In genomic region chr3:52603244-52603704, GRCm38 (mm10) we compare ENCODE assay signal across 8 mouse cellular contexts.
DNase-seq lines count a peak whose midpoint lies in the region; ATAC-seq lines count a peak whose summit lies in the region.

No protein-coding gene starts in this region.

- no peak overlapping the region for H3K4me2 ChIP-seq in lung, embryonic 16.5 days (ENCODE audit: low read depth, low read length)
- no peak overlapping the region for H3K4me2 ChIP-seq in midbrain, embryonic 16.5 days (ENCODE audit: low read length)
- no peak overlapping the region for H3K4me2 ChIP-seq in forebrain, embryonic 14.5 days (ENCODE audit: low read length)

- H3K27me3 ChIP-seq in lung, embryonic 16.5 days (ENCODE audit: control insufficient read depth, insufficient read depth, low read depth, low read length) = no peaks in the 10 kb centered on the region
- no peaks in the 10 kb centered on the region for H3K27me3 ChIP-seq in midbrain, embryonic 16.5 days (ENCODE audit: control insufficient read depth, insufficient read depth, low read depth, low read length)
- H3K27me3 ChIP-seq in forebrain, embryonic 14.5 days (replicated peaks; ENCODE audit: control insufficient read depth, insufficient read depth, low read length) = no peaks in the 10 kb centered on the region

- ATAC-seq in lung, embryonic 16.5 days (ENCODE audit: low read depth) = peak; percentile 88
- no peak for ATAC-seq in midbrain, embryonic 16.5 days
- no peak for ATAC-seq in forebrain, embryonic 14.5 days

- no peak overlapping the region for H3K4me3 ChIP-seq in brown adipose tissue, adult 24 weeks (ENCODE audit: insufficient read depth, low read depth, low read length)
- no peak overlapping the region for H3K4me3 ChIP-seq in lung, embryonic 16.5 days (ENCODE audit: low read length)
- no peak overlapping the region for H3K4me3 ChIP-seq in midbrain, embryonic 16.5 days (ENCODE audit: low read depth, low read length)
- no peak overlapping the region for H3K4me3 ChIP-seq in forebrain, embryonic 14.5 days (ENCODE audit: low read depth, low read length)

- no peak overlapping the region for H3K9ac ChIP-seq in lung, embryonic 16.5 days (ENCODE audit: low read length)
- H3K9ac ChIP-seq in midbrain, embryonic 16.5 days (ENCODE audit: low read depth, low read length) = no peak overlapping the region
- H3K9ac ChIP-seq in forebrain, embryonic 14.5 days (ENCODE audit: low read length) = no peak overlapping the region

- no peaks in the 10 kb centered on the region for H3K36me3 ChIP-seq in lung, embryonic 16.5 days (ENCODE audit: control insufficient read depth, insufficient read depth, low read length)
- no peaks in the 10 kb centered on the region for H3K36me3 ChIP-seq in midbrain, embryonic 16.5 days (ENCODE audit: control insufficient read depth, insufficient read depth, low read length)
- no peaks in the 10 kb centered on the region for H3K36me3 ChIP-seq in forebrain, embryonic 14.5 days (ENCODE audit: control insufficient read depth, insufficient read depth, low read length)

- peaks cover 11% of the 10 kb centered on the region for H3K4me1 ChIP-seq in brown adipose tissue, adult 24 weeks (ENCODE audit: control insufficient read depth, insufficient read depth, insufficient read length, low read length)
- no peaks in the 10 kb centered on the region for H3K4me1 ChIP-seq in lung, embryonic 16.5 days (replicated peaks; ENCODE audit: control insufficient read depth, insufficient read depth, low read length)
- no peaks in the 10 kb centered on the region; the same call in 1 of the 2 replicates for H3K4me1 ChIP-seq in midbrain, embryonic 16.5 days (ENCODE audit: control insufficient read depth, insufficient read depth, low read length)
- H3K4me1 ChIP-seq in forebrain, embryonic 14.5 days (ENCODE audit: control insufficient read depth, insufficient read depth, low read length) = peaks cover 9% of the 10 kb centered on the region

- peak overlapping the region; percentile 48 for H3K27ac ChIP-seq in brown adipose tissue, adult 24 weeks (replicated peaks; ENCODE audit: low read depth, low read length)
- H3K27ac ChIP-seq in lung, embryonic 16.5 days (ENCODE audit: low read length) = no peak overlapping the region
- H3K27ac ChIP-seq in midbrain, embryonic 16.5 days (ENCODE audit: low read length) = no peak overlapping the region
- H3K27ac ChIP-seq in forebrain, embryonic 14.5 days (ENCODE audit: low read depth, low read length) = no peak overlapping the region

- H3K9me3 ChIP-seq in lung, embryonic 16.5 days (ENCODE audit: control insufficient read depth, low read length) = no peaks in the 10 kb centered on the region
- no peaks in the 10 kb centered on the region for H3K9me3 ChIP-seq in midbrain, embryonic 16.5 days (replicated peaks; ENCODE audit: control insufficient read depth, low read length, poor library complexity, severe bottlenecking)
- no peaks in the 10 kb centered on the region for H3K9me3 ChIP-seq in forebrain, embryonic 14.5 days (replicated peaks; ENCODE audit: control insufficient read depth, low read length)

- DNase-seq in cerebellum, postnatal 10 days = peak; percentile 39 to 43
- DNase-seq in cerebellum, postnatal 36 days = no peak
- DNase-seq in heart, adult 18-20 months = peak; percentile 66 to 72
- no peak for DNase-seq in retina, postnatal 1 day
- no peak for DNase-seq in forebrain, embryonic 14.5 days (ENCODE audit: low spot score)

- WGBS in lung, embryonic 16.5 days = 55% methylated on average over 8 of the region's 8 CpGs
- 84% methylated on average over 8 of the region's 8 CpGs for WGBS in midbrain, embryonic 16.5 days
- 81% methylated on average over 8 of the region's 8 CpGs for WGBS in forebrain, embryonic 14.5 days

Comparison
In these comparisons a context has a peak if more than half of its experiments do, and no peak if none do; other contexts are left out.
1. DNase-seq: peak in cerebellum, postnatal 10 days (2 of 2) and heart, adult 18-20 months (2 of 2); none in cerebellum, postnatal 36 days (0 of 2), retina, postnatal 1 day (single experiment) and forebrain, embryonic 14.5 days (single experiment).